Mouse (Mus musculus) forebrain, embryonic 14.5 days (tissue): ENCODE results near the gene Slc3a1. TPM values are rescaled to one million over a fixed set of nuclear protein-coding genes. Genes with fewer than 3 reads are reported as not detected.

Experiments used
- ATAC-seq: fragments of 200-750 bp; cut with Nextera tagmentation; 2 replicates; pipeline ENCODE4 v1.8.0; 2017; ENCODE audit warnings: mild to moderate bottlenecking, moderate library complexity
- DNase-seq: peaks from one replicate; pipeline ENCODE4 v3.0.0-alpha.2; 2015; ENCODE audit warnings: low spot score
- H3K27ac ChIP-seq: fragments of 300-500 bp; sonication (generic); 2 replicates; pipeline ENCODE4 v1.5.1; 2014; ENCODE audit warnings: low read depth, mild to moderate bottlenecking, control low read depth, low read length, moderate library complexity
- H3K27me3 ChIP-seq: fragments of 300-500 bp; sonication (generic); replicated peaks from 2 replicates; pipeline ENCODE4 v1.6.1; 2014; ENCODE audit warnings: low read length, control low read depth, mixed read lengths; ENCODE audit not compliant: control insufficient read depth, insufficient read depth
- H3K36me3 ChIP-seq: fragments of 300-500 bp; sonication (generic); 2 replicates; pipeline ENCODE4 v1.6.1; 2014; ENCODE audit warnings: low read length, control low read depth; ENCODE audit not compliant: control insufficient read depth, insufficient read depth
- H3K4me1 ChIP-seq: fragments of 300-500 bp; sonication (generic); 2 replicates; pipeline ENCODE4 v1.6.1; 2014; ENCODE audit warnings: antibody characterized with exemption, low read length, control low read depth; ENCODE audit not compliant: control insufficient read depth, insufficient read depth
- H3K4me2 ChIP-seq: fragments of 300-500 bp; sonication (generic); 2 replicates; pipeline ENCODE4 v1.6.1; 2014; ENCODE audit warnings: mild to moderate bottlenecking, control low read depth, low read length
- H3K4me3 ChIP-seq: fragments of 300-500 bp; sonication (generic); 2 replicates; pipeline ENCODE4 v1.5.1; 2014; ENCODE audit warnings: low read depth, low read length, control low read depth
- H3K9ac ChIP-seq: fragments of 300-500 bp; sonication (generic); 2 replicates; pipeline ENCODE4 v1.6.1; 2014; ENCODE audit warnings: mild to moderate bottlenecking, low read length, control low read depth, moderate library complexity
- H3K9me3 ChIP-seq: fragments of 300-500 bp; sonication (generic); replicated peaks from 2 replicates; pipeline ENCODE4 v1.6.1; 2016; ENCODE audit warnings: low read length, control low read depth, mixed read lengths; ENCODE audit not compliant: control insufficient read depth
- WGBS: fragments of 180-500 bp; shearing (Covaris S2); extraction: QIAGEN DNeasy Blood & Tissue Kit; methylation state at CpG from one replicate; pipeline ENCODE4 v1.1.7; 2014; 5-methylcytosine and 5-hydroxymethylcytosine counted together
- polyA plus RNA-seq: library from polyadenylated mRNA; unstranded; fragments of >200 nt; fragmentation: Nextera tagmentation; extraction: Ambion mirVana; gene quantifications from 2 replicates; pipeline ENCODE4 v1.2.1, GENCODE M21; 2014

Slc3a1 gene
- polyA plus RNA-seq, 1 experiment from 2014 or later, result 0.19 TPM

DNA sequence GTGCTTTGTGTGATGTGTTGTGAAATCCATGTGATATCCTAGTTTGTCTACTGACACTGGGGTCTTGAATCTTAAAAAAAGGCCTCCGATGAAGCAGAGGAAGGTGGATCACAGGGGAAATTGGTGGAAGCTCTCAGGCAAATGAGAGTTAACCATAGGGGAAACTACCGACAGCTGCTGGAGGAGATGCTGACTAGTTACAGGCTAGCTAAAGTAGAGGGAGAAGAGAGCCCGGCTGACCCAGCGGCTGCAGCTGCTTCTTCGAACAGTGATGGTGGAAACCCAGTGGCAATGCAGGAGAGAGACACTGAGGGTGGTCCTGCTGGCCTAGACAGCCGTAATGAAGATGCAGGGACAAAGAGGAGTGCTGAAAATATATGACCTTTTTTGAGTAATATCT is 14.7 kb upstream of the Slc3a1 start:
- WGBS, result 78% methylated on average over 6 of the region's 6 CpGs
- Histone ChIP-seq H3K27ac (no peak overlapping the region), H3K4me1 (no peaks in the 10 kb centered on the region), H3K9me3 (no peaks in the 10 kb centered on the region), H3K4me3 (no peak overlapping the region), H3K9ac (no peak overlapping the region), H3K36me3 (peaks cover 5% of the 10 kb centered on the region; the same call in 1 of the 2 replicates), H3K27me3 (no peaks in the 10 kb centered on the region), H3K4me2 (no peak overlapping the region)
- no peak for ATAC-seq
- no peak for DNase-seq

DNA sequence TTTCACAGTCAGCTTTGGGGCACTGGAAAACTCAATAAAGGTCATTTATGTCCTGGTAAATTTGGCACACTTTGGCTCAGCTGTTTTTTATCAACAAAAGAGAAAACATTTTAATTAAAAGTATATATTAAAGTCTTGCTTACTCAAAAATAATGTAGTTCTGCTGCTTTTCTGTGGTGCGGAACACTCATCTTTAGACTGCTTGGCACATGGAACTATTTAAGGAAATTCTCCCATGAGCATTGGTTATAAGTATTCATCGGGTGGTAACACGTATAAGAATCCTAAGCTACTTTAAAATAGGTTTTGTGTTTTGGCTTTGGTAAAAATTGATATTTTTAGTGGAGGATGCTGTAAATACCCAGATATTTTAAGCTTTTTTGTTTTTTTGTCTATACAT is 13.5 kb upstream of the Slc3a1 start:
- no peaks in the 10 kb centered on the region for H3K4me1 ChIP-seq
- peaks cover 5% of the 10 kb centered on the region; the same call in 1 of the 2 replicates for H3K36me3 ChIP-seq
- no peaks in the 10 kb centered on the region for H3K9me3 ChIP-seq
- no peak overlapping the region for H3K27ac ChIP-seq
- ATAC-seq, result no peak
- no peak for DNase-seq
- no peaks in the 10 kb centered on the region for H3K27me3 ChIP-seq
- H3K9ac ChIP-seq, result no peak overlapping the region
- H3K4me2 ChIP-seq, result no peak overlapping the region
- no peak overlapping the region for H3K4me3 ChIP-seq
- 93% methylated on average over 3 of the region's 3 CpGs for WGBS

DNA sequence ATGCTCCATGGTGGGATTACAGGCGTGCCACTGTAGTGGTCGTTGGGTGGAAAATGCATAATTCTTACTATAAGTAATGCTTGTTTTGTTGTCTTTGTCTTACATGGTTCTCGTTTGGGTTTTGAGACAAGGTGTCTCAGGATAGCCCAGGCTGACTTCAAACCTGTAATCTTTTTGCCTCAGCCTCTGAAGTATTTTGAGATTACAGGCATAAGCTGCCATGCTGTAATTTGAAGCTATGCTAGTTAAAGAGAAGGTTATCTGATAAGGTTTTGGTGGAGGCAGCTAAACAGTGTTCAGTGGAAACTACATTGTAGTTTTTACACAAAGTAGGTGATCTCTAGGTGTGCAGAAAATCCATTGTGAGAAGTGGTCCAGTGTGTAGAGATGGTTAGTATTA is 9.8 kb upstream of the Slc3a1 start:
- Histone ChIP-seq H3K9ac (no peak overlapping the region), H3K4me1 (no peaks in the 10 kb centered on the region), H3K9me3 (no peaks in the 10 kb centered on the region), H3K27me3 (no peaks in the 10 kb centered on the region), H3K4me3 (no peak overlapping the region), H3K36me3 (no peaks in the 10 kb centered on the region), H3K27ac (no peak overlapping the region), H3K4me2 (no peak overlapping the region)
- WGBS, result 86% methylated on average over 3 of the region's 3 CpGs
- no peak for ATAC-seq
- no peak for DNase-seq

DNA sequence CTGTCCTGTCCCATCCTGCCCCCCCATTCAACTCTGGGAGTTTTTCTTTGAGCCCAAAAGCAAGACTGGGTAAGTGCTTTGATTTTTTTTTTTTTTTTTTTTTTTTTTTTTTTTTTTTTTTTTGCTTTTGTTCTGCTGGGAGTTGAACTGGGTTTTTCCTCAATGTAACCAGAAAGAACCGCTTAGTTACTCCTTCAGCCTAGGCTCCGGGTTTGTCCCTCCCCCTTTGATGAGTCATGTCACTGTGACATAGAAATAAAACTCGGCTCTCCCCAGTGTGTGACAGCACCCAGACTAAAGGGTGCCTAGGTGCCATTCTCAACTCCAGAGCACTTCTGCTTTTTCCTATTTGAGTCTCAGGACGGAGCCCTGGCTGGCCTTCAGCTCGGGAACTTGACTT is 9.4 kb upstream of the Slc3a1 start:
- H3K27me3 ChIP-seq, result no peaks in the 10 kb centered on the region
- H3K36me3 ChIP-seq, result no peaks in the 10 kb centered on the region
- H3K4me1 ChIP-seq, result no peaks in the 10 kb centered on the region
- H3K9me3 ChIP-seq, result no peaks in the 10 kb centered on the region
- no peak overlapping the region for H3K27ac ChIP-seq
- ATAC-seq, result no peak
- H3K4me2 ChIP-seq, result no peak overlapping the region
- no peak overlapping the region for H3K4me3 ChIP-seq
- no peak overlapping the region for H3K9ac ChIP-seq
- WGBS, result 79% methylated on average over 5 of the region's 5 CpGs
- no peak for DNase-seq

DNA sequence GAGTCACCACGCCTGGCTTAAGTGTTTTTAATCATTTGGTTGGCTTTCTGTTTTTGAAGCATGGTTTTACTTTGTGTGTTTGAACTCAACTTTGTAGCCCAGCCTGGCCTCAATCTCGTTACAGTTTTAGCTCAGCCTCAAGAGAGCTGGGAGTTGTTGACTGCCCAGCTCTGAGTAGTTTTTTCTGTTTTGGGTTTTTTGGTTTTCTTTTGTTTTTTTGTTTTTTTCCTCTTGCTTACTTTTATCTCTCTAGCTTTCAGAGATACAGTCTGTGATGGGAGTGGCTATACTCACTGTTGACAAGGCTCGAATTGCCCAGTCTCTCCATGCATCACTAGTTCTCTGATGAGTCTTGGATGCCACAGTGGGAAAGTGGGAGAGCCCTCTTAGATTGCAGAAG is 7.8 kb upstream of the Slc3a1 start:
- no peak overlapping the region for H3K27ac ChIP-seq
- H3K9ac ChIP-seq, result no peak overlapping the region
- H3K4me3 ChIP-seq, result no peak overlapping the region
- no peaks in the 10 kb centered on the region for H3K27me3 ChIP-seq
- H3K36me3 ChIP-seq, result no peaks in the 10 kb centered on the region
- DNase-seq (no peak), ATAC-seq (no peak)
- no peak overlapping the region for H3K4me2 ChIP-seq
- H3K9me3 ChIP-seq, result no peaks in the 10 kb centered on the region
- 80% methylated on average over 3 of the region's 3 CpGs for WGBS
- no peaks in the 10 kb centered on the region for H3K4me1 ChIP-seq

DNA sequence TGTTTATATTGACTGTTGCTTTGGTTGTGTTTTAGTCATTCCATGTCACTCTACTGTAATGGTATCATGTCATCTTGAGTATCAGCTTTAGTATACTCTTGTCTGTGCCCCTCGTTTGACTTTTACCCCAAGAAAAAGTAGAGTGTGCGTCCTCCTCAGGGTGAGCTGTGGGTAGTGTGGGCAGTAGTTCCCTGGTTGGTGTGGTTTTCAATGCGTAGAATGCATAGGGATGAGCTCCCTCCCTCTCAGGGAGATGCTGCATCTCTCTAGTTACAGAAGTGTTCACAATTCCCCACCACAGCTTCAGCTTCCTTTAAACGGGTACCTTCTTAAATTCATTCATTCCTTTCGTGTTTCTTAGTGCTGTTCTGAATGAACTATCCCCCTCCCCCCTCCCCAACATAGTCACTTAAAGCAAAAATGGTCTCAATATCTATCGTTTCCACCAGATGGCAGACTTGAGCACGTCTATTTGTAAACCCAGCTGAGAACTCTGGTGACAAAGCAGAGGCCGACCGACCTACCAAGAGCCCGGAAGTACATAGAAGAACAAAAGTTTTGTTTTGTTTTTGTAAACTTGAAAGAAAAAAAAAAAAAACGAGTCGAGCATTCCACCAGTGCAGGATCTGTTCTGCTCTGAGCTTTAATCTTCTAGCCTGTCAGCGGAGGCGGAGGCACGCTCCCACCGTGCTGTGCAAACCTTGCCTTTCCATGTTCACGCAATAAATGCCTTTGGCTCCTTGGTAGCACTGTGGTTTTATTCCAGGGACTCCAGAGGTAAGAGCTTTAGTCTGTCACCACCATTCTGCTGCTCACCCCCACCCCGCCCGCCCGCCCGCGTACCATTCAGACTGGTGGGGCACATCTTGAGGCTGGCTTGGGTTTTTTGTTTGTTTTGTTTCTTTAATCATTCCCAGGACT is 4.7 kb upstream of the Slc3a1 start:
- Histone ChIP-seq H3K27me3 (no peaks in the 10 kb centered on the region), H3K9me3 (no peaks in the 10 kb centered on the region), H3K9ac (no peak overlapping the region), H3K4me1 (0 out of 2 replicates have a peak, but pooled peaks cover 2% of the 10 kb centered on the region), H3K4me3 (no peak overlapping the region), H3K36me3 (no peaks in the 10 kb centered on the region), H3K27ac (no peak overlapping the region), H3K4me2 (no peak overlapping the region)
- WGBS, result 56% methylated on average over 22 of the region's 22 CpGs
- DNase-seq (peak; percentile 90), ATAC-seq (peak; percentile 60)

DNA sequence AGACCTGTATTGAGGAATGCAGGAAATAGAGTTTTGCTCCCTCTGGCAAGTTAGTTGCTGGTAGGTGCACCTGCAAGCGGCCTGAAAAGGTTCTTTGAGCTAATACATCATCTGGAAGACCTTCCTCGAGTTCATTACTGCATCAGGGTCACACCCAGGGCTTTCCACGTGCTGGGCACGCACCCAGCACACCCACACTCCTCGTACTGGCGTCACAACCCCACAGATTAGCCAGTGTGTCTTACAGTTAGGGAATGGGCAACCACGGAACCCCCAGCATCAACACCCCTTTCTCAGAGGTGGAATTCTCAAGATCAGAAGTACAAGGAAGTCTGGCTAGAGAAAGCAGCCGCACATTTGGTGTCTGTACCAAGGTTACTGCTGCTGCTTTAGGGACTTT is 3.9 kb upstream of the Slc3a1 start:
- 92% methylated on average over 8 of the region's 8 CpGs for WGBS
- Histone ChIP-seq H3K4me1 (0 out of 2 replicates have a peak, but pooled peaks cover 2% of the 10 kb centered on the region), H3K27me3 (no peaks in the 10 kb centered on the region), H3K9me3 (no peaks in the 10 kb centered on the region), H3K36me3 (no peaks in the 10 kb centered on the region), H3K4me3 (no peak overlapping the region), H3K27ac (no peak overlapping the region), H3K9ac (no peak overlapping the region), H3K4me2 (no peak overlapping the region)
- ATAC-seq, result no peak
- no peak for DNase-seq

DNA sequence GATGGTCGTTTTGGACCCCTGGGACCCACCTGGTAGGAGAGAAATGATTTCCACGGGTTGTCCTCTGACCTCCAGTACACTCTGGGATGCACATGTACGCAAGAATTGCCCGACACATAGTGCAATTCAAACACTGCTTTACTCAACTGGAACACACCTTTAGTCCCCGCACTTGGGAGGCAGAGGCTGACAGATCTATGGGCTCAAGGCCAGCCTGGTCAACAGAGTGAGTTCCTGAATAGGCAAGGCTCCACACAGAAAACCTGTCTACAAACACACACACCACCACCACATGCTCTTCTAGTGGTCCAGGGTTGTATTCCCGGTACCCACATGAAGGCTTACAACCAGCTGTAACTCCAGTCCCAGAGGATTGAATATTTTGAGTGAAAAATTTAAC is 3.0 kb upstream of the Slc3a1 start:
- H3K9me3 ChIP-seq, result no peaks in the 10 kb centered on the region
- 95% methylated on average over 6 of the region's 6 CpGs for WGBS
- no peak overlapping the region for H3K9ac ChIP-seq
- H3K4me3 ChIP-seq, result no peak overlapping the region
- H3K4me1 ChIP-seq, result 0 out of 2 replicates have a peak, but pooled peaks cover 2% of the 10 kb centered on the region
- no peak overlapping the region for H3K4me2 ChIP-seq
- H3K27ac ChIP-seq, result no peak overlapping the region
- H3K27me3 ChIP-seq, result no peaks in the 10 kb centered on the region
- ATAC-seq (no peak), DNase-seq (no peak)
- H3K36me3 ChIP-seq, result no peaks in the 10 kb centered on the region

DNA sequence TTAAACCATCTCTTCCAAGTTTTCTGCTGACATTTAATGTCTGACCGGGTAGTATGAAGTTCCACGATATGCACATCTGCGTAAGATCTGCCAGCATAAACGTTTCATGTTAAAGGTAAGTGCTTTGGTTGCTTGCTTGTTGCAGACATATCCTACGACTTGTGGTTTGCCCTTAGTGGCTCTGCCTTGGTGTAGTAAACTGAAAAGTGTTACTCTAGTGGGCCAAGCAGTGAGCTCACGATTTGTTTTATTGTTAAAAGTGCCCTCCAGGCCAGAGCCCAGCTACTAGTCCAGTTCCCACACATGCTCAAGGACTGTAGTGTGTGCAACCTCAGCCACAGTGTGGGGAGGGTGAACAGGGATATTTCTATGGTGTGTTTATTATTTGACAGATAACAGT is 1.7 kb upstream of the Slc3a1 start:
- Histone ChIP-seq H3K4me1 (0 out of 2 replicates have a peak, but pooled peaks cover 2% of the 10 kb centered on the region), H3K27me3 (no peaks in the 10 kb centered on the region), H3K4me3 (no peak overlapping the region), H3K9me3 (no peaks in the 10 kb centered on the region), H3K4me2 (no peak overlapping the region), H3K36me3 (no peaks in the 10 kb centered on the region), H3K27ac (no peak overlapping the region), H3K9ac (no peak overlapping the region)
- 93% methylated on average over 6 of the region's 6 CpGs for WGBS
- ATAC-seq, result no peak
- DNase-seq, result no peak
